In genomic region chr9:22131226-22131981, GRCm38 (mm10) we compare ENCODE assay signal across 8 mouse cellular contexts. TPM values are rescaled to one million over a fixed set of nuclear protein-coding genes. Genes with fewer than 3 reads are reported as not detected.
DNase-seq lines count a peak whose midpoint lies in the region; ATAC-seq and TF ChIP-seq lines count a peak whose summit lies in the region.

No protein-coding gene starts in this region.

- peak overlapping the region; percentile 52 for H3K4me3 ChIP-seq in embryonic facial prominence, embryonic 10.5 days
- peak overlapping the region; percentile 22; the same call in 1 of the 2 replicates for H3K4me3 ChIP-seq in heart, postnatal 0 days (ENCODE audit: low read depth, low read length)

- H3K4me2 ChIP-seq in heart, postnatal 0 days (ENCODE audit: low read depth, low read length), result peak overlapping the region; percentile 52

- no peaks in the 10 kb centered on the region for H3K9me3 ChIP-seq in embryonic facial prominence, embryonic 10.5 days
- H3K9me3 ChIP-seq in heart, postnatal 0 days (replicated peaks; ENCODE audit: control insufficient read depth, low read length), result no peaks in the 10 kb centered on the region

- H3K36me3 ChIP-seq in embryonic facial prominence, embryonic 10.5 days (replicated peaks), result no peaks in the 10 kb centered on the region
- no peaks in the 10 kb centered on the region for H3K36me3 ChIP-seq in heart, postnatal 0 days (replicated peaks; ENCODE audit: control insufficient read depth, insufficient read depth, low read length)

- peak overlapping the region; percentile 19 for H3K27ac ChIP-seq in embryonic facial prominence, embryonic 10.5 days (replicated peaks)
- no peak overlapping the region for H3K27ac ChIP-seq in heart, postnatal 0 days (ENCODE audit: low read depth)

- peaks cover 14% of the 10 kb centered on the region for H3K4me1 ChIP-seq in embryonic facial prominence, embryonic 10.5 days
- peaks cover 7% of the 10 kb centered on the region; the same call in 1 of the 2 replicates for H3K4me1 ChIP-seq in heart, postnatal 0 days (ENCODE audit: control insufficient read depth, insufficient read depth)

- under 1% methylated on average over 35 of the region's 35 CpGs for WGBS in embryonic facial prominence, embryonic 10.5 days
- 1% methylated on average over 34 of the region's 35 CpGs for WGBS in heart, postnatal 0 days

- peak; percentile 50; the same call in 1 of the 2 replicates for ATAC-seq in heart, postnatal 0 days (ENCODE audit: insufficient read depth, low read depth)

- DNase-seq in ZHBTc4 (ENCODE audit: low read depth, low spot score), result peak; percentile 92
- peak; percentile 64 for DNase-seq in embryonic facial prominence, embryonic 10.5 days (ENCODE audit: low spot score)
- peak; percentile 31 for DNase-seq in heart, postnatal 0 days (ENCODE audit: low spot score)
- DNase-seq in kidney, postnatal 14 days, result peak; percentile 68
- peak; percentile 63 to 69 for DNase-seq in lung, postnatal 4 days
- peak; percentile 71 to 73 for DNase-seq in spleen, postnatal 10 days (ENCODE audit: low spot score in 2 of 2)
- no peak for DNase-seq in right cerebral cortex, postnatal 10 days (ENCODE audit: low spot score in 2 of 2)
- DNase-seq in right cerebral cortex, postnatal 25 days, result no peak

- peaks cover 63% of the 10 kb centered on the region for H3K27me3 ChIP-seq in embryonic facial prominence, embryonic 10.5 days (replicated peaks; ENCODE audit: low read depth, poor library complexity, severe bottlenecking)
- peaks cover 4% of the 10 kb centered on the region; the same call in 1 of the 2 replicates for H3K27me3 ChIP-seq in heart, postnatal 0 days (ENCODE audit: control insufficient read depth, insufficient read depth, low read length)

- H3K9ac ChIP-seq in heart, postnatal 0 days (replicated peaks; ENCODE audit: low read depth, low read length), result peak overlapping the region; percentile 12; the same call in 1 of the 2 replicates

- no peak for TF ChIP-seq EP300 in heart, postnatal 0 days (IDR thresholded peaks at IDR 0.05; ENCODE audit: low read depth)

- no peak for TF ChIP-seq CTCF in heart, postnatal 0 days (IDR thresholded peaks at IDR 0.05; ENCODE audit: low read depth)

RNA-seq across cellular contexts. Expression of gene Acp5, which starts 4.1 kb away (rescaled TPM):
- polyA plus RNA-seq in embryonic facial prominence, embryonic 10.5 days (2016; fragmentation: Nextera tagmentation; extraction: Ambion mirVana), result 16.6 and 17.5 TPM in 2 replicates
- 0.77 and 4.4 TPM in 2 replicates for total RNA-seq in heart, postnatal 0 days (2014; rRNA removed; ENCODE audit: low replicate concordance)
- 2.0 TPM in 2 replicates for polyA plus RNA-seq in heart, postnatal 0 days (2015; fragmentation: Nextera tagmentation; extraction: Ambion mirVana)

RNA-seq across cellular contexts. Expression of gene Elof1, which starts 14.4 kb away (rescaled TPM):
- polyA plus RNA-seq in embryonic facial prominence, embryonic 10.5 days (2016; fragmentation: Nextera tagmentation; extraction: Ambion mirVana), result 241 and 245 TPM in 2 replicates
- total RNA-seq in heart, postnatal 0 days (2014; rRNA removed; ENCODE audit: low replicate concordance), result 86.6 and 132 TPM in 2 replicates
- polyA plus RNA-seq in heart, postnatal 0 days (2015; fragmentation: Nextera tagmentation; extraction: Ambion mirVana), result 82.3 and 89.1 TPM in 2 replicates

RNA-seq across cellular contexts. Expression of gene Pigyl, which starts 25.2 kb away (rescaled TPM):
- 45.1 and 48.2 TPM in 2 replicates for polyA plus RNA-seq in embryonic facial prominence, embryonic 10.5 days (2016; fragmentation: Nextera tagmentation; extraction: Ambion mirVana)
- 7.4 and 28.1 TPM in 2 replicates for total RNA-seq in heart, postnatal 0 days (2014; rRNA removed; ENCODE audit: low replicate concordance)
- 61.7 and 68.1 TPM in 2 replicates for polyA plus RNA-seq in heart, postnatal 0 days (2015; fragmentation: Nextera tagmentation; extraction: Ambion mirVana)

RNA-seq across cellular contexts. Expression of gene Cnn1, which starts 32.4 kb away (rescaled TPM):
- polyA plus RNA-seq in embryonic facial prominence, embryonic 10.5 days (2016; fragmentation: Nextera tagmentation; extraction: Ambion mirVana), result 1.3 and 3.1 TPM in 2 replicates
- total RNA-seq in heart, postnatal 0 days (2014; rRNA removed; ENCODE audit: low replicate concordance), result 56.3 and 305 TPM in 2 replicates
- 41.3 and 53.5 TPM in 2 replicates for polyA plus RNA-seq in heart, postnatal 0 days (2015; fragmentation: Nextera tagmentation; extraction: Ambion mirVana)

RNA-seq across cellular contexts. Expression of gene Ecsit, which starts 46.2 kb away (rescaled TPM):
- polyA plus RNA-seq in embryonic facial prominence, embryonic 10.5 days (2016; fragmentation: Nextera tagmentation; extraction: Ambion mirVana), result 38.6 and 41.7 TPM in 2 replicates
- 106 and 138 TPM in 2 replicates for total RNA-seq in heart, postnatal 0 days (2014; rRNA removed; ENCODE audit: low replicate concordance)
- 80.1 and 82.0 TPM in 2 replicates for polyA plus RNA-seq in heart, postnatal 0 days (2015; fragmentation: Nextera tagmentation; extraction: Ambion mirVana)

Comparison
In these comparisons a context has a peak if more than half of its experiments do, and no peak if none do; other contexts are left out.
1. DNase-seq: peak in ZHBTc4 (single experiment), embryonic facial prominence, embryonic 10.5 days (single experiment), heart, postnatal 0 days (single experiment), kidney, postnatal 14 days (single experiment), lung, postnatal 4 days (2 of 2) and spleen, postnatal 10 days (2 of 2); none in right cerebral cortex, postnatal 10 days (0 of 2) and right cerebral cortex, postnatal 25 days (single experiment).